Mouse (Mus musculus) midbrain, embryonic 11.5 days (tissue): Measurements from ENCODE around the gene St7. TPM values are rescaled to one million over a fixed set of nuclear protein-coding genes. Genes with fewer than 3 reads are reported as not detected.

Experiments used
- polyA plus RNA-seq: library from polyadenylated mRNA; unstranded; fragments of >200 nt; fragmentation: Nextera tagmentation; extraction: Ambion mirVana; gene quantifications from 2 replicates; pipeline ENCODE4 v1.2.1, GENCODE M21; 2014

The St7 gene
- polyA plus RNA-seq, 1 experiment from 2014 or later, result 36.6 TPM

Other genes starting within 250 kb of the St7 start
- 1.1 and 1.6 TPM in 2 replicates for gene Met, start 229.1 kb upstream of the St7 start, polyA plus RNA-seq
- gene Capza2, start 56.7 kb upstream of the St7 start, polyA plus RNA-seq, result 278 and 318 TPM in 2 replicates